Mouse (Mus musculus): Measurements from ENCODE around the gene Tmem259.

GRCm38 (mm10) chr10:79976071-79976721 is 7.9 kb downstream of the Tmem259 start:
- TF ChIP-seq POLR2A (IDR thresholded peaks at IDR 0.05; ENCODE audit: extremely low read depth, insufficient read depth, low read length) (no peak), CTCF (IDR thresholded peaks at IDR 0.05; ENCODE audit: low read depth, low read length) (no peak)
